Mouse (Mus musculus): ENCODE measurements around the gene Esrrb.

- TF ChIP-seq ZNF384 (IDR thresholded peaks at IDR 0.05; ENCODE audit: low read depth, low read length): no peak
- TF ChIP-seq ZC3H11A (IDR thresholded peaks at IDR 0.05; ENCODE audit: borderline replicate concordance, low read depth, low read length): no peak
- TF ChIP-seq CHD2 (IDR thresholded peaks at IDR 0.05; ENCODE audit: low read depth, low read length): no peak
Measured at GRCm38 (mm10) chr12:86379672-86380213, 18.8 kb downstream of the Esrrb start.

All from ES-E14 (cell line).